Mouse (Mus musculus) ovary, postnatal 10 days (tissue): Measurements from ENCODE around the gene Mipol1.
"Not testable (repeated sequence)": the region's sequence is repeated elsewhere in the genome, so short reads cannot be mapped to it uniquely, and the experiment has no call there.

Experiments
- DNase-seq: peaks from one replicate; pipeline ENCODE4 v3.0.0; 2022; ENCODE audit warnings: low spot score

Gene Mipol1

GRCm38 (mm10) chr12:57428243-57428642, 198.0 kb downstream of the Mipol1 start:
- no peak for DNase-seq

GRCm38 (mm10) chr12:57428767-57429166, 198.5 kb downstream of the Mipol1 start:
- no peak for DNase-seq

GRCm38 (mm10) chr12:57436939-57437659, 206.9 kb downstream of the Mipol1 start:
- not testable (repeated sequence) for DNase-seq

GRCm38 (mm10) chr12:57444281-57444903, 214.2 kb downstream of the Mipol1 start:
- DNase-seq = no peak

- no peak for DNase-seq
Measured at GRCm38 (mm10) chr12:57447331-57447730, 217.1 kb downstream of the Mipol1 start.

- DNase-seq = no peak
Measured at GRCm38 (mm10) chr12:57449299-57449698, 219.1 kb downstream of the Mipol1 start.

- no peak for DNase-seq
Measured at GRCm38 (mm10) chr12:57450017-57450583, 219.9 kb downstream of the Mipol1 start.

- DNase-seq = no peak
Measured at GRCm38 (mm10) chr12:57456911-57457310, 226.7 kb downstream of the Mipol1 start.

- no peak for DNase-seq
Measured at GRCm38 (mm10) chr12:57457339-57457738, 227.1 kb downstream of the Mipol1 start.

- DNase-seq = no peak
Measured at GRCm38 (mm10) chr12:57464520-57465334, 234.5 kb downstream of the Mipol1 start.

GRCm38 (mm10) chr12:57471786-57472185, 241.6 kb downstream of the Mipol1 start:
- DNase-seq = no peak

GRCm38 (mm10) chr12:57476876-57477275, 246.6 kb downstream of the Mipol1 start:
- DNase-seq = no peak

- no peak for DNase-seq
Measured at GRCm38 (mm10) chr12:57481823-57482222, 251.6 kb downstream of the Mipol1 start.

- DNase-seq = no peak
Measured at GRCm38 (mm10) chr12:57496347-57497119, 266.3 kb downstream of the Mipol1 start.

GRCm38 (mm10) chr12:57500246-57500645, 270.0 kb downstream of the Mipol1 start:
- DNase-seq = no peak

- DNase-seq = no peak
Measured at GRCm38 (mm10) chr12:57505329-57505728, 275.1 kb downstream of the Mipol1 start.

GRCm38 (mm10) chr12:57508938-57509337, 278.7 kb downstream of the Mipol1 start:
- DNase-seq = no peak

- no peak for DNase-seq
Measured at GRCm38 (mm10) chr12:57509726-57510125, 279.5 kb downstream of the Mipol1 start.

- DNase-seq = no peak
Measured at GRCm38 (mm10) chr12:57511127-57511526, 280.9 kb downstream of the Mipol1 start.

GRCm38 (mm10) chr12:57511560-57511959, 281.3 kb downstream of the Mipol1 start:
- DNase-seq = no peak

- DNase-seq = no peak
Measured at GRCm38 (mm10) chr12:57514552-57514951, 284.3 kb downstream of the Mipol1 start.
